Mouse (Mus musculus) olfactory bulb, adult 2 months (tissue): ENCODE results near the gene Hopx. TPM values are rescaled to one million over a fixed set of nuclear protein-coding genes. Genes with fewer than 3 reads are reported as not detected.

ENCODE experiments used
- H3K27ac ChIP-seq: fragments of 200-500 bp; 2 replicates; pipeline ENCODE4 v1.5.1; 2012; ENCODE audit warnings: low read depth, low read length; ENCODE audit not compliant: insufficient read depth
- H3K4me1 ChIP-seq: fragments of 200-500 bp; 2 replicates; pipeline ENCODE4 v1.6.1; 2012; ENCODE audit warnings: low read length; ENCODE audit not compliant: control insufficient read depth, insufficient read depth
- H3K4me3 ChIP-seq: fragments of 200-500 bp; 2 replicates; pipeline ENCODE4 v1.5.1; 2012; ENCODE audit warnings: mild to moderate bottlenecking, low read depth, low read length, moderate library complexity; ENCODE audit not compliant: insufficient read depth
- CTCF ChIP-seq: fragments of 200-500 bp; IDR thresholded peaks from 2 replicates; pipeline ENCODE4 v1.5.1; 2012; ENCODE audit warnings: low read depth, mild to moderate bottlenecking, low read length, moderate library complexity; ENCODE audit not compliant: insufficient read depth
- POLR2A ChIP-seq: fragments of 200-500 bp; IDR thresholded peaks from 2 replicates; pipeline ENCODE4 v1.6.1; 2012; ENCODE audit warnings: mild to moderate bottlenecking, low read depth, low read length, moderate library complexity; ENCODE audit not compliant: insufficient read depth
- WGBS: fragments of 180-500 bp; shearing (Covaris S2); methylation state at CpG from one replicate; pipeline ENCODE4 v1.1.7; 2018; 5-methylcytosine and 5-hydroxymethylcytosine counted together
- polyA plus RNA-seq: library from polyadenylated mRNA; stranded (reverse); fragments of >200 nt; gene quantifications from 2 replicates; pipeline ENCODE4 v1.2.4, GENCODE M21; 2012; ENCODE audit warnings: low replicate concordance; ENCODE audit not compliant: missing spikeins, insufficient read depth, insufficient read length

Gene Hopx
- polyA plus RNA-seq, 1 experiment = not detected

DNA sequence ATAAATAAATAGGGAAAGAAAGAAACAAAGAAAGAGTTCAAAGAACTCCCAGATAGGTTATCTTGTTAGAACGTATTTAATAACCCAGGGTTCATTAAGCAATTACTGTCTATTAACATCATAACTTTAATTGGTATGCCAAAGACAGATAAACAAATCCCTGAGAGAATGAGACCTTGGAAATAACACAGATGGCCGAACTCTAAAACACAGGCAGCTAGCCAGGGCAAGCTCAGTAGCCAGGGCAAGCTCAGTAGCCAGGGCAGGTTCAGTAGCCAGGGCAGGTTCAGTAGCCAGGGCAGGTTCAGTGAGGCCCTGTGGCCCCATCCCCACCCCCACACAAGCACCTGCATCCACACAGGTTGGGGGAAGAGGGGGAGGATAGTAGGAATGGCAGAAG is 2.9 kb downstream of the Hopx start:
- WGBS = 74% methylated on average over 2 of the region's 2 CpGs
- TF ChIP-seq POLR2A = no peak
- TF ChIP-seq CTCF = no peak
- Histone ChIP-seq H3K27ac (no peak overlapping the region), H3K4me1 (peaks cover 9% of the 10 kb centered on the region), H3K4me3 (no peak overlapping the region)

DNA sequence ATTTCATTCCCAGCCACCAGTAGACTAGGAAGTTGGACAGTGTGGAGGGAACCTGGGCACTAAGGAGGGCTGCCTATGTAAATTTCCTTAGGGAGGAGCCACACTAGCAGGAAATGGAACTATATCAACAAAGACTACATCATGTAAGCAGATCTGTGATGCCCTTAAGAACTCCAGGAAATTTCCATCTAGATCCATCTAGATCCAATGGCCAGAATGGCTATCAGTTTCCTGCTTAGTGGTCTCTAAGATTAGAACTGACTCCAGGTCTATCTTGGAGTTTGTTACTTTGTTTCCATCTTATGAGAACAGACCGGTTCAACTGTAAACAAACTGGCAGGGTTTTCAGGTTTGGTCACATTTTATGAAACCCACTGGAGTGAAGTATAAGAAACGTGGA is 5.1 kb downstream of the Hopx start:
- H3K4me1 ChIP-seq = peaks cover 3% of the 10 kb centered on the region; the same call in 1 of the 2 replicates
- no peak for TF ChIP-seq CTCF
- no peak for TF ChIP-seq POLR2A
- 87% methylated on average over 2 of the region's 2 CpGs for WGBS
- H3K27ac ChIP-seq = no peak overlapping the region
- H3K4me3 ChIP-seq = no peak overlapping the region

DNA sequence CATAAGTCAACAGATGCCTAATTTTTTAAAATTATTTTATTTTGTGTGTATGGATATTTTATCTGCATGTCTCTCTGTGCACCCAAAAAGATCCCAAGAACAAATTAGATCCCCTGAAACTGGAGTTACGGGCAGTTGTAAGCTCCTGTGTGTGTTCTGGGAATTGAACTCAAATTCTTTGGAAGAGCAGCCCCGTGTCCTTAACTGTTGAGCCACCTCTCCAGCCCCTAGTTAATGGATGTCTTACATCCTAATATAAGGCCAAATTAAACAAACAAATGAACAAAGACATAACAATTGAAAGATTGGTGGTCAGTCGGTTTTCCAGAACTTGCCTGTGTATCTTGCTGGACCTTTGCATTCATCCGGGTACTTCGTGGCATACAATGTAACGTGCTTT is 6.1 kb downstream of the Hopx start:
- Histone ChIP-seq H3K27ac (no peak overlapping the region), H3K4me1 (no peaks in the 10 kb centered on the region)
- WGBS = 96% methylated on average over 6 of the region's 6 CpGs

DNA sequence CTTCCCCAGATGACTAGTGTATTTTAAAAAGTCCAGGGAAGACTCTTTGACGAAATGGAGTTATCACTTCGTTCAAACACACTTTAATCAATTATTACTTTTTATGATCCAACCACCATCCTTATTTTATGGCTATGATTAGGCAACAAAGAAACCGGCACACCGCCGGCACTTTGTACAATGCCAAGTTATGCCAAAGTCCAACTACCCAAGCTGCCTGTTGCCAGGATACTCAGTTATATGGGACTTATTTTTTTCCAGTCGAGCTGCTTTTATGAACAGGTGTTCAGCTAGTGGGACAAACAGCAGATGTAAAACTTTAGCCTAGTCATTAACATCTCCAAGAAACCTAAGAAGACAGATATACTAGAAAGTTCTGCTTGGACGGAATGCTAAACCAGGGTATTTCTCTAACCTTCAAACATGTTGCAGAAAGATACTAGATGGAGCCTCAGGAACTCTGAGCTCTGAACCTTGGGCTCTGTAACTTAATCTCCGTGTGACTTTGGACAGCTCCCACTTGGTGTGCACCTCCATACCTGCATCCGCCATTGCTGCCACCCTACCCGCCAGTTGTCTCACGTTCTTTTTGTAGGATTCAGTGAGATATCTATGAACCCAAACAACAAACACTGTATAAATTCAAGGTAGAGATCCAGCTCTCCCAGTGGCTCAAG is 7.6 kb downstream of the Hopx start:
- 94% methylated on average over 11 of the region's 11 CpGs for WGBS

More for the DNA sequence above, 6.1 kb downstream of the Hopx start:
- no peak overlapping the region for H3K4me3 ChIP-seq
- TF ChIP-seq CTCF = no peak
- no peak for TF ChIP-seq POLR2A

DNA sequence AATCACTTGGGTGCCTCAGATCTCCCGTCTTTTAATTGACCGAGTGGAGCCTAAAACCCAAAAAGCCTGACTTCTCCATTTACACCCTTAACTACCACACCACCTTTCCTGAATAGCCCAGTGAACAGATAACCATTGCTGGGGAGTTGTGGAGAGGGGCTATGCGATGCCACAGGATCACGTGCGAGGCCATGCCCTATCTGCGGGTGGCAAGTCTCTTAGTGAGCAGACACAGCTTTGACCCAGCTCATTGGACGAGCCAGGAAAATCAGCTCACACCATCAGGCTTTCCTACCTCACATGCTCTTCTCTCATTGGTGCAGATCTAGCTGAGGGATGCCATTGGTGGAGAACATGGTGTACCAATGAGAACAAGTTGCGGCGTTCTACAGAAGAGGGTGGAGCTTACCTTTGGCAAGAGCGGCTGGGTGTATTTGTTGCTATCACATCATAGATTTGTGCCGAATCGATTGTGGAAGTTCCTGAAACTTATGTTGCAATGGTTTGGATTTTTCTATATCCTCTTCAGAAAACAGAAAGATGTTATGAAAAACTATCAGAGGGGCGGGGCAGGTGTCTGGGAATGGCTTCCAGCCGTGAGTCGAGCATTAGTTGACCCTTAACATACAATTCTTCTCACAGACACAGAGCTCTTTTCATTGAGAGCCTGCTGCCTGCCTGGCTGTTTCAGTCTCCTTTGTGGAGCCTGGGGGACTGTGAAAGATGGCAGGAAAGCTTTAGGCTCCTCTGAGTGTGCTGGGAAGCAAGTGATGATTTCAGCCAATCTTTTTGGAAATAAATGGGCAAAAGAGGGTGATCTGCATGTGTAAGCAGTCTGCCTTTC is 12.2 kb downstream of the Hopx start:
- H3K27ac ChIP-seq = no peak overlapping the region
- TF ChIP-seq CTCF (no peak), POLR2A (no peak)
- WGBS = 47% methylated on average over 15 of the region's 15 CpGs

More for the DNA sequence above, 7.6 kb downstream of the Hopx start:
- no peaks in the 10 kb centered on the region for H3K4me1 ChIP-seq
- TF ChIP-seq POLR2A = no peak
- TF ChIP-seq CTCF = no peak
- no peak overlapping the region for H3K27ac ChIP-seq
- no peak overlapping the region for H3K4me3 ChIP-seq

DNA sequence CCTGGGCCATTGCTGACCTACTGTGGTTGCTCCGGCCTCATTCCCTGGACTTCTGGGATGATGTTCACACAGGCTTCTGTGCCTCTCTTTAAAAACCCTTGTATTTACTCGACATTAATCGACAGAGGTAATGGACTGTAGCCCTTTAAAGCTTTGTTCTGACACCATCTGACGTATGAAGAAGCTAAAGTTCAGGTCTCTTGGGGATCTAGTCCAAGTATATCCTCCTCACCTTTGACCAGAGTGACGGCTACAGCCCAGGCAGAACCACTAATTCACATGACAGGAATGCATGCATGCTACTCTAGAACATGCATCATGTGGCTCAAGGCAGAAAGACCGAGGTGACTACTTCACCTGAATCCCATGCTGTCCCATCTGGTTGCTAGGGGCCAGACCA is 14.2 kb downstream of the Hopx start:
- Histone ChIP-seq H3K4me3 (no peak overlapping the region), H3K27ac (no peak overlapping the region), H3K4me1 (no peaks in the 10 kb centered on the region)
- 92% methylated on average over 6 of the region's 6 CpGs for WGBS
- TF ChIP-seq CTCF (no peak), POLR2A (no peak)

More for the DNA sequence above, 12.2 kb downstream of the Hopx start:
- Histone ChIP-seq H3K4me3 (no peak overlapping the region), H3K4me1 (no peaks in the 10 kb centered on the region)

DNA sequence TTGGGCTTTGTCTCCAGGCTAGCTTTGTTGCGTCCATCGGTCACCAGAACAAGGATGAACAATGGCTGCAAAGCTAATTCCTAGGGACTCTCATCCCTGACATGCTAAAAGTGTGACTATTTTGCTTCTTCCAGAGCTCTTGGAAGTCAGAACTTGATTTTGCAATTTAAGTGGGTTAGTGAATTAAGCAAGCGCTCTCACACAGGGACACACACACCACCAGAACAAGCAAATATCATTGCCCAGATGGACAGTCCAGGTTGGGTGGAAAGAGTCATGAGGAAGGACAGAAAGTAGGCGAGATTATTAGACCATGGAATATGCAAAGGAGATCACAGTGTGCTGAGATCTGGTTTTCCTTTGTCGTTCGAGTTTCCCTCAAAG is 14.9 kb downstream of the Hopx start:
- H3K4me3 ChIP-seq = no peak overlapping the region

DNA sequence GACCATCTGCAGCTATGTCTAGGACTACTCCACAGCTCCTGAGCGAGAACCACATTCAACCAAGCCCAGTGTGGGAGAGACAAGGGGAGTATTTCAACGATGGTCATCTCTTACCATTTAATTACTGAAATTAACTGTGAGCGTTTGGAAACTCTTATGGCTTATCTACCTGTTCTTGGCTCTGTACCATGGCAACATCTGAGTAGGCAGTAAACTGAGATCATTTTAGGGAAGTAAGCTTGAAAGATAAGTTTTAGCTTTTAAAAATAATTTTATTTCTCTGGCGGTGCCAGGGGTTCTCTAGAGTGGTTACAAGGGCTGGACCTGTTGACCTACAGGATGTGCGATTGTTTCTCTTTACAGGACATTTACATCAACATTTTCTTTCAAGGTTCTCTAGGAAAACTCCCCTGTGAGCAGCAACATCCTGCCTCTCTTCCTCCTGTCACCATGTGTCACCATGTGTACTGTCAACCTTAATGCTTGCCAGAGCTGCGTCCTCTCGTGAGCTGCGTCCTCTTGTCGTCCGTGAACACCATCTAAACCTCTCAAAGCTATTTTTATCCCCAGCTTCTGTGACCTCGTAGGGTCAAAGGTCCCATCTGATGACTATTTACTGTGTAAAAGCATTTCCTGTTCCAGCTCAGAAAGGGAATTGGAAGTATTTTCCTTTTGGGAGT is 15.5 kb downstream of the Hopx start:
- 90% methylated on average over 11 of the region's 11 CpGs for WGBS
- H3K4me3 ChIP-seq = no peak overlapping the region
- no peak overlapping the region for H3K27ac ChIP-seq
- H3K4me1 ChIP-seq = peaks cover 8% of the 10 kb centered on the region
- no peak for TF ChIP-seq CTCF
- TF ChIP-seq POLR2A = no peak

More for the DNA sequence above, 14.9 kb downstream of the Hopx start:
- Histone ChIP-seq H3K27ac (no peak overlapping the region), H3K4me1 (peaks cover 3% of the 10 kb centered on the region)
- TF ChIP-seq CTCF = no peak
- no peak for TF ChIP-seq POLR2A
- 93% methylated on average over 6 of the region's 6 CpGs for WGBS

DNA sequence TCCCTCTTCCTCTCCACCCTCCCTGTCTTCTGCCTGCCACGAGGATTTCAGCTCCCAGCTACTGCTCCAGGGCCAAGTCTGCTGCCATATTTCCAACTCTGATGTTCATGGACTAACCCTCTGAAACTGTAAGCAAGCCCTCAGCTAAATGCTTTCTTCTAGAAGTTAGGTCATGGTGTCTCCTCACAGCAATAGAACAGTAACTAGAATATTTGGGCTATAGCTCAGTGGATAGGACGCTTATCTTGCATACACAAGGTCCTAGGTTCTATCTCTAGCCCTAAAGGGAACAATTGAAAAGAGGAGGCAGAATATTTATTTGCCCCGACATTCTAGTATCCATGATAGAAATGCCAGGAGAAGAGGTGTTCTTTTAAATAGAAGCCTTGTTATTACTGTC is 16.0 kb downstream of the Hopx start:
- 91% methylated on average over 3 of the region's 3 CpGs for WGBS

More for the DNA sequence above, 16.0 kb downstream of the Hopx start:
- Histone ChIP-seq H3K27ac (no peak overlapping the region), H3K4me1 (peaks cover 9% of the 10 kb centered on the region), H3K4me3 (no peak overlapping the region)
- no peak for TF ChIP-seq CTCF
- no peak for TF ChIP-seq POLR2A
